Mouse (Mus musculus) ES-Bruce4 (cell line): ENCODE data around the gene Sgo2b.
"Not testable (repeated sequence)": the region's sequence is repeated elsewhere in the genome, so short reads cannot be mapped to it uniquely, and the experiment has no call there.

Experiments
- CTCF ChIP-seq: IDR thresholded peaks from one replicate; pipeline ENCODE4 v1.8.1; 2011; ENCODE audit warnings: low read depth, low read length
- EP300 ChIP-seq: IDR thresholded peaks from 2 replicates; pipeline ENCODE4 v1.6.1; 2011; ENCODE audit warnings: low read depth, low read length; ENCODE audit not compliant: insufficient read depth
- POLR2A ChIP-seq: IDR thresholded peaks from one replicate; pipeline ENCODE4 v1.8.1; 2011; ENCODE audit warnings: low read length; ENCODE audit not compliant: insufficient read depth

DNA sequence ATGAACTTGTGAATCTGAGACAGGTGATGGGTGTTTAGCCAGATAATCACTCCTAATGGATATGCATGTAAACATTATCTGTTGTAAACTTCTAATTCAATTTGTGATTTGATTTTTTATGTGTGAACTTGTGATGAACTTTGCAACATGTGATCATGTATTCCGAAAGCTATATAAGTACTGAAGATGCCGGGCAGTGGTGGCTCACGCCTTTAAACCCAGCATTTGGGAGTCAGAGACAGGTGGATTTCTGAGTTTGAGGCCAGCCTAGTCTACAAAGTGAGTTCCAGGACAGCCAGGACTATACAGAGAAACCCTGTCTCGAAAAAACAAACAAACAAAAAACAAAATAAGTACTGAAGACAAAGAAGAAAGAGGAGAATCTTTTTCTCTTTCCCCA lies 1.8 kb upstream of the Sgo2b start:
- TF ChIP-seq CTCF, POLR2A, EP300: not testable (repeated sequence)
